Mouse (Mus musculus) yolk sac, embryonic 10.5 days (tissue): ENCODE measurements around the gene C1qtnf4.

Experiments
- DNase-seq: peaks from one replicate; pipeline ENCODE4 v3.0.0-alpha.2; 2017; ENCODE audit warnings: low spot score

C1qtnf4 gene

GRCm38 (mm10) chr2:90885218-90886041 lies at the start of gene C1qtnf4:
C1qtnf4 (plus strand) TSS chr2:90885860.
- no peak for DNase-seq

GRCm38 (mm10) chr2:90838621-90839020 lies 47.0 kb upstream of the C1qtnf4 start:
- no peak for DNase-seq

GRCm38 (mm10) chr2:90843666-90844065 lies 42.0 kb upstream of the C1qtnf4 start:
- no peak for DNase-seq

GRCm38 (mm10) chr2:90844262-90844661 lies 41.4 kb upstream of the C1qtnf4 start:
- no peak for DNase-seq

- DNase-seq: peak; percentile 36
Measured at GRCm38 (mm10) chr2:90845234-90845633, 40.4 kb upstream of the C1qtnf4 start.

- no peak for DNase-seq
Measured at GRCm38 (mm10) chr2:90846171-90846570, 39.5 kb upstream of the C1qtnf4 start.

GRCm38 (mm10) chr2:90846597-90846954 lies 39.1 kb upstream of the C1qtnf4 start:
- no peak for DNase-seq

GRCm38 (mm10) chr2:90846955-90847680 lies 38.5 kb upstream of the C1qtnf4 start, which contains the start of gene Mtch2:
Mtch2 (plus strand) TSS chr2:90847155.
- DNase-seq: peak; percentile 97

- no peak for DNase-seq
Measured at GRCm38 (mm10) chr2:90847681-90848050, 38.0 kb upstream of the C1qtnf4 start.

GRCm38 (mm10) chr2:90848331-90848730 lies 37.3 kb upstream of the C1qtnf4 start:
- no peak for DNase-seq

- no peak for DNase-seq
Measured at GRCm38 (mm10) chr2:90850401-90850800, 35.3 kb upstream of the C1qtnf4 start.

GRCm38 (mm10) chr2:90861486-90861885 lies 24.2 kb upstream of the C1qtnf4 start:
- DNase-seq: no peak

- no peak for DNase-seq
Measured at GRCm38 (mm10) chr2:90864184-90864583, 21.5 kb upstream of the C1qtnf4 start.

GRCm38 (mm10) chr2:90866524-90866923 lies 19.1 kb upstream of the C1qtnf4 start:
- peak; percentile 68 for DNase-seq

GRCm38 (mm10) chr2:90870136-90870601 lies 15.5 kb upstream of the C1qtnf4 start:
- DNase-seq: peak; percentile 65

- no peak for DNase-seq
Measured at GRCm38 (mm10) chr2:90871180-90871961, 14.3 kb upstream of the C1qtnf4 start.

GRCm38 (mm10) chr2:90874025-90874424 lies 11.6 kb upstream of the C1qtnf4 start:
- no peak for DNase-seq

- DNase-seq: no peak
Measured at GRCm38 (mm10) chr2:90875239-90875638, 10.4 kb upstream of the C1qtnf4 start.

- no peak for DNase-seq
Measured at GRCm38 (mm10) chr2:90877584-90878259, 7.9 kb upstream of the C1qtnf4 start.

GRCm38 (mm10) chr2:90879419-90879818 lies 6.2 kb upstream of the C1qtnf4 start:
- DNase-seq: no peak

- no peak for DNase-seq
Measured at GRCm38 (mm10) chr2:90880144-90880785, 5.4 kb upstream of the C1qtnf4 start.
